Mouse (Mus musculus): ENCODE data around the gene Erich6. TPM values are rescaled to one million over a fixed set of nuclear protein-coding genes. Genes with fewer than 3 reads are reported as not detected.
A peak's percentile ranks its signal among the peaks of the same experiment; 100 is the strongest.

Gene Erich6
- polyA plus RNA-seq, 1 experiment from 2014 or later: not detected

- ATAC-seq: peak; percentile 77
- 41% methylated on average over 7 of the region's 7 CpGs for WGBS
Measured at GRCm38 (mm10) chr3:58680943-58681637, 44.1 kb upstream of the Erich6 start.

GRCm38 (mm10) chr3:58679996-58680395, 43.0 kb upstream of the Erich6 start:
- no peak overlapping the region for H3K27ac ChIP-seq (ENCODE audit: low read depth, low read length)
- peak; percentile 49; the same call in 1 of the 2 replicates for ATAC-seq
- no peaks in the 10 kb centered on the region for H3K27me3 ChIP-seq (replicated peaks; ENCODE audit: control insufficient read depth, insufficient read depth, low read length)
- peaks cover 8% of the 10 kb centered on the region; the same call in 1 of the 2 replicates for H3K4me1 ChIP-seq (replicated peaks; ENCODE audit: control insufficient read depth, insufficient read depth, low read length)
- no peaks in the 10 kb centered on the region for H3K9me3 ChIP-seq (ENCODE audit: control insufficient read depth)
- peaks cover 16% of the 10 kb centered on the region for H3K36me3 ChIP-seq (ENCODE audit: control insufficient read depth, insufficient read depth)
- WGBS: 14% methylated on average over 4 of the region's 4 CpGs
- no peak overlapping the region for H3K9ac ChIP-seq (ENCODE audit: low read depth, low read length)
- no peak overlapping the region for H3K4me3 ChIP-seq (ENCODE audit: low read depth, low read length)
- no peak overlapping the region for H3K4me2 ChIP-seq (replicated peaks; ENCODE audit: low read depth)
- TF ChIP-seq CTCF (IDR thresholded peaks at IDR 0.05; ENCODE audit: low read depth): no peak

More at GRCm38 (mm10) chr3:58680943-58681637, 44.1 kb upstream of the Erich6 start:
- Histone ChIP-seq H3K9ac (ENCODE audit: low read depth, low read length) (no peak overlapping the region), H3K36me3 (ENCODE audit: control insufficient read depth, insufficient read depth) (peaks cover 5% of the 10 kb centered on the region; the same call in 1 of the 2 replicates), H3K4me3 (ENCODE audit: low read depth, low read length) (no peak overlapping the region), H3K9me3 (ENCODE audit: control insufficient read depth) (no peaks in the 10 kb centered on the region), H3K27me3 (replicated peaks; ENCODE audit: control insufficient read depth, insufficient read depth, low read length) (no peaks in the 10 kb centered on the region), H3K27ac (ENCODE audit: low read depth, low read length) (peak overlapping the region; percentile 5; the same call in 1 of the 2 replicates), H3K4me1 (replicated peaks; ENCODE audit: control insufficient read depth, insufficient read depth, low read length) (peaks cover 8% of the 10 kb centered on the region; the same call in 1 of the 2 replicates), H3K4me2 (replicated peaks; ENCODE audit: low read depth) (peak overlapping the region; percentile 40)
- no peak for TF ChIP-seq CTCF (IDR thresholded peaks at IDR 0.05; ENCODE audit: low read depth)

- Histone ChIP-seq H3K27ac (ENCODE audit: low read depth, low read length) (no peak overlapping the region), H3K27me3 (replicated peaks; ENCODE audit: control insufficient read depth, insufficient read depth, low read length) (no peaks in the 10 kb centered on the region), H3K4me1 (replicated peaks; ENCODE audit: control insufficient read depth, insufficient read depth, low read length) (peaks cover 8% of the 10 kb centered on the region; the same call in 1 of the 2 replicates), H3K4me2 (replicated peaks; ENCODE audit: low read depth) (no peak overlapping the region), H3K9ac (ENCODE audit: low read depth, low read length) (no peak overlapping the region), H3K9me3 (ENCODE audit: control insufficient read depth) (no peaks in the 10 kb centered on the region), H3K4me3 (ENCODE audit: low read depth, low read length) (no peak overlapping the region), H3K36me3 (ENCODE audit: control insufficient read depth, insufficient read depth) (peaks cover 17% of the 10 kb centered on the region)
- WGBS: 50% methylated on average over 2 of the region's 2 CpGs
- ATAC-seq: no peak
- no peak for TF ChIP-seq CTCF (IDR thresholded peaks at IDR 0.05; ENCODE audit: low read depth)
Measured at GRCm38 (mm10) chr3:58678905-58679304, 41.9 kb upstream of the Erich6 start.

GRCm38 (mm10) chr3:58678384-58678783, 41.4 kb upstream of the Erich6 start:
- Histone ChIP-seq H3K9ac (ENCODE audit: low read depth, low read length) (no peak overlapping the region), H3K4me2 (replicated peaks; ENCODE audit: low read depth) (no peak overlapping the region), H3K9me3 (ENCODE audit: control insufficient read depth) (no peaks in the 10 kb centered on the region), H3K36me3 (ENCODE audit: control insufficient read depth, insufficient read depth) (peaks cover 17% of the 10 kb centered on the region), H3K4me1 (replicated peaks; ENCODE audit: control insufficient read depth, insufficient read depth, low read length) (peaks cover 8% of the 10 kb centered on the region; the same call in 1 of the 2 replicates), H3K4me3 (ENCODE audit: low read depth, low read length) (no peak overlapping the region), H3K27ac (ENCODE audit: low read depth, low read length) (no peak overlapping the region), H3K27me3 (replicated peaks; ENCODE audit: control insufficient read depth, insufficient read depth, low read length) (no peaks in the 10 kb centered on the region)
- ATAC-seq: no peak
- no peak for TF ChIP-seq CTCF (IDR thresholded peaks at IDR 0.05; ENCODE audit: low read depth)
- WGBS: 47% methylated on average over 8 of the region's 8 CpGs

- no peaks in the 10 kb centered on the region for H3K27me3 ChIP-seq (replicated peaks; ENCODE audit: control insufficient read depth, insufficient read depth, low read length)
- peaks cover 8% of the 10 kb centered on the region; the same call in 1 of the 2 replicates for H3K4me1 ChIP-seq (replicated peaks; ENCODE audit: control insufficient read depth, insufficient read depth, low read length)
- ATAC-seq: no peak
- 80% methylated on average over 3 of the region's 3 CpGs for whole genome bisulfite sequencing
- H3K9me3 ChIP-seq (ENCODE audit: control insufficient read depth): no peaks in the 10 kb centered on the region
- no peak for TF ChIP-seq CTCF (IDR thresholded peaks at IDR 0.05; ENCODE audit: low read depth)
- no peak overlapping the region for H3K27ac ChIP-seq (ENCODE audit: low read depth, low read length)
- H3K36me3 ChIP-seq (ENCODE audit: control insufficient read depth, insufficient read depth): peaks cover 17% of the 10 kb centered on the region
- H3K9ac ChIP-seq (ENCODE audit: low read depth, low read length): no peak overlapping the region
- no peak overlapping the region for H3K4me3 ChIP-seq (ENCODE audit: low read depth, low read length)
- H3K4me2 ChIP-seq (replicated peaks; ENCODE audit: low read depth): no peak overlapping the region
Measured at GRCm38 (mm10) chr3:58677615-58678014, 40.6 kb upstream of the Erich6 start.

- Histone ChIP-seq H3K9ac (ENCODE audit: low read depth, low read length) (no peak overlapping the region), H3K27ac (ENCODE audit: low read depth, low read length) (no peak overlapping the region), H3K36me3 (ENCODE audit: control insufficient read depth, insufficient read depth) (peaks cover 17% of the 10 kb centered on the region), H3K27me3 (replicated peaks; ENCODE audit: control insufficient read depth, insufficient read depth, low read length) (no peaks in the 10 kb centered on the region), H3K4me1 (replicated peaks; ENCODE audit: control insufficient read depth, insufficient read depth, low read length) (peaks cover 6% of the 10 kb centered on the region; the same call in 1 of the 2 replicates), H3K9me3 (ENCODE audit: control insufficient read depth) (no peaks in the 10 kb centered on the region), H3K4me2 (replicated peaks; ENCODE audit: low read depth) (no peak overlapping the region), H3K4me3 (ENCODE audit: low read depth, low read length) (no peak overlapping the region)
- no peak for TF ChIP-seq CTCF (IDR thresholded peaks at IDR 0.05; ENCODE audit: low read depth)
- WGBS: 93% methylated on average over 5 of the region's 5 CpGs
- ATAC-seq: no peak
Measured at GRCm38 (mm10) chr3:58673295-58673694, 36.3 kb upstream of the Erich6 start.

Measured in intestine, postnatal 0 days (tissue).